Mouse (Mus musculus): ENCODE data around the gene G430095P16Rik.

DNA sequence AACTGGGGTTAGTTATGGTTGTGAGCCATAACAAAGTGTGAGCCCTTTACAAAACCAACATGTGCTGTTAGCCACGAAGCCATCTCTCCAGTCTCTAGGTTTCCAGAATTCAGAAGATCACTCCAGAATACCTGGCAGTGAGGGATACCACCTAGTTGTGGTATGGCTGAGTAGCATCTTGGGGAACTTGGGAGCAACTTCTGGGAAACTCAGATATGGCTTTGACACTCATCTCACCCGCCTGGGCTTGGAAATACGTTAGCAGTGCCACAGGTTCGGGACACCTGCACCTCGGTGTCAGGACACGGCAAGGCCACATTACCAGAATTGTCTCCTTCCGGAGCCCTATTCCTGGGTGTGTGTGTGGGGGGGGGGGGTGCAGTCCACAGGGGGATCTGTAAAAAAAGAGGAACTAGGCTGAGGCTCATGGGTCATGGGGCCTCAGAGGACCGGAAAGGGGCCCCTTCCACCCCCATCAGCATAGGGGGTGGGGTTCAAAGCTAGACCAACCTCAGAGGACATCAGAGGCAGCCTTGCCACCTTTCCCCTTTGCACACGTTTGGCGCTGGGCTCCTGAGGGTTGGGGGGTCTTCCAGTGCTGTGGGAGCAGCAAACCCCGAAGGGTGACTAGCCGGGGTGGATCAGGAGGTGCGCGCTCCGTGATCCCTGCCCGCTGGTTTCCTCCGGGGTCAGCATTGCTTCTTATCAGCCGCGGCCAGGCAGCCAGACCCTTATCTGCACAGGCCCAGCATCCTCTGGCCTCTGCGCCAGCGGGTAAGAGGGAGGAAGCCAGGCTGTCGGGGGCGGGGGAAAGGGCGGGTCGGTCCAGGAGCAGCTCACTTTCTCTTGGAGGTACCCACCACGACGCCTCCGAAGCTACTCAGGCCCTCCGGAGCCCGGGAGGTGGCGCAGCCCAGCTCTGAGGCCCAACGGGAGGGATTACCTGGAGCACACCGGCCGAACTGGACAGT, 21.6 kb upstream of the G430095P16Rik start, which contains the start of gene Lyl1:
- no peak for TF ChIP-seq CTCF (IDR thresholded peaks at IDR 0.05; ENCODE audit: insufficient read depth, low read depth, low read length)
- no peak for TF ChIP-seq POLR2A (IDR thresholded peaks at IDR 0.05; ENCODE audit: insufficient read depth, low read depth, low read length)

Data from olfactory bulb, adult 2 months (tissue).